9 mouse cellular contexts compared by ENCODE assay signal in the genomic region with DNA sequence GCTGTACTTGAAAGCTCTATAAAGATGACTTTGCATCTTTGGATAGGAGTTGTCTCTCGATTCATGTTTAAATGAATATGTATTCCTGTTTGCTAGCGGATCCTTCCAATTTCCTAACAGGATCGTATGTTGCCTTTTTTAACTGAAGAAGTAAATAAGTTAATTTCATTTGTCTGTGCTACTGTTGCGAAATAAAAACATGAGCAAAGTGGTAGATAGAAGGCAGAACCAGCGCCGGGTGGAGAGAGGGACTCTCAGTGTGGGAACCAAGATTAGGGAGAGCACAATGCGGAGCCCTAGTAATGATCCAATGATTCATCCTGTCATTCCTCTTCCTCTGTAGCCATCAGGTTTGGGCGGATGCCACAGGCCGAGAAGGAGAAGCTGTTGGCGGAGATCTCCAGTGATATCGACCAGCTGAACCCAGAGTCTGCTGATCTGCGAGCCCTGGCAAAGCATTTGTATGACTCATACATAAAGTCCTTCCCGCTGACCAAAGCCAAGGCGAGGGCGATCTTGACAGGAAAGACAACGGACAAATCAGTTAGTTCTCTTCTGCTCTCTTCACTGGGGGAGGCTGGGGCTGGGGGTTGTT.
DNase-seq lines count a peak whose midpoint lies in the region; ATAC-seq lines count a peak whose summit lies in the region.
"Had no signal": no experiment of that assay in that cellular context is flagged by ENCODE, and none has a peak within 500 bp of the region (broad histone marks: within the 10 kb centered on the region; RNA-seq: fewer than 3 reads in every experiment).

No protein-coding gene starts in this region.

- WGBS in midbrain, embryonic 16.5 days, result 93% methylated on average over 16 of the region's 16 CpGs
- whole genome bisulfite sequencing in forebrain, embryonic 16.5 days, result 89% methylated on average over 16 of the region's 16 CpGs

- H3K9me3 ChIP-seq in midbrain, embryonic 16.5 days (replicated peaks; ENCODE audit: control insufficient read depth, low read length, poor library complexity, severe bottlenecking), result no peaks in the 10 kb centered on the region
- no peaks in the 10 kb centered on the region for H3K9me3 ChIP-seq in forebrain, embryonic 16.5 days (ENCODE audit: control insufficient read depth, low read length)
- H3K9me3 ChIP-seq: G1E had no signal

- peak; percentile 98 for DNase-seq in 3T3-L1 (ENCODE audit: low read depth, low spot score)
- peak; percentile 92 for DNase-seq in brain, adult 2 months (ENCODE audit: low read depth, low spot score)
- DNase-seq in heart, adult 8-10 months (ENCODE audit: low spot score), result peak; percentile 77
- DNase-seq in kidney, postnatal 25 days, result peak; percentile 79 to 87
- peak; percentile 46 for DNase-seq in testis, postnatal 10 days (ENCODE audit: low spot score)
- no peak for DNase-seq in left cerebral cortex, adult 18-20 months (ENCODE audit: low spot score in 2 of 2)

- H3K36me3 ChIP-seq in midbrain, embryonic 16.5 days (ENCODE audit: control insufficient read depth, insufficient read depth, low read length), result no peaks in the 10 kb centered on the region
- no peaks in the 10 kb centered on the region for H3K36me3 ChIP-seq in forebrain, embryonic 16.5 days (ENCODE audit: control insufficient read depth, insufficient read depth)
- H3K36me3 ChIP-seq: G1E had no signal

- no peaks in the 10 kb centered on the region for H3K27me3 ChIP-seq in midbrain, embryonic 16.5 days (ENCODE audit: control insufficient read depth, insufficient read depth, low read depth, low read length)
- no peaks in the 10 kb centered on the region for H3K27me3 ChIP-seq in forebrain, embryonic 16.5 days (replicated peaks; ENCODE audit: control insufficient read depth, insufficient read depth, low read length)

- H3K4me3 ChIP-seq in midbrain, embryonic 16.5 days (ENCODE audit: low read depth, low read length), result no peak overlapping the region
- no peak overlapping the region for H3K4me3 ChIP-seq in forebrain, embryonic 16.5 days (replicated peaks; ENCODE audit: low read length)

- H3K9ac ChIP-seq in midbrain, embryonic 16.5 days (ENCODE audit: low read depth, low read length), result no peak overlapping the region
- H3K9ac ChIP-seq in forebrain, embryonic 16.5 days (replicated peaks; ENCODE audit: low read depth, low read length), result no peak overlapping the region

- H3K4me1 ChIP-seq in midbrain, embryonic 16.5 days (ENCODE audit: control insufficient read depth, insufficient read depth, low read length), result no peaks in the 10 kb centered on the region
- H3K4me1 ChIP-seq in forebrain, embryonic 16.5 days (replicated peaks; ENCODE audit: control insufficient read depth, insufficient read depth, low read length), result no peaks in the 10 kb centered on the region

- no peak overlapping the region for H3K4me2 ChIP-seq in midbrain, embryonic 16.5 days (ENCODE audit: low read length)
- H3K4me2 ChIP-seq in forebrain, embryonic 16.5 days (ENCODE audit: low read length), result no peak overlapping the region

- no peak overlapping the region for H3K27ac ChIP-seq in midbrain, embryonic 16.5 days (ENCODE audit: low read length)
- H3K27ac ChIP-seq in forebrain, embryonic 16.5 days (ENCODE audit: low read length), result no peak overlapping the region

- no peak for ATAC-seq in midbrain, embryonic 16.5 days
- ATAC-seq in forebrain, embryonic 16.5 days, result no peak

Comparison
In these comparisons a context has a peak if more than half of its experiments do, and no peak if none do; other contexts are left out.
1. DNase-seq: peak in 3T3-L1 (single experiment), brain, adult 2 months (single experiment), heart, adult 8-10 months (single experiment), kidney, postnatal 25 days (2 of 2) and testis, postnatal 10 days (single experiment); none in left cerebral cortex, adult 18-20 months (0 of 2).